Mouse (Mus musculus): Measurements from ENCODE around the gene Rtf1. TPM values are rescaled to one million over a fixed set of nuclear protein-coding genes. Genes with fewer than 3 reads are reported as not detected.
A peak's percentile ranks its signal among the peaks of the same experiment; 100 is the strongest.

The Rtf1 gene
- total and polyA plus RNA-seq, 2 experiments from 2014 or later = 33.5 to 68.6 TPM

DNA sequence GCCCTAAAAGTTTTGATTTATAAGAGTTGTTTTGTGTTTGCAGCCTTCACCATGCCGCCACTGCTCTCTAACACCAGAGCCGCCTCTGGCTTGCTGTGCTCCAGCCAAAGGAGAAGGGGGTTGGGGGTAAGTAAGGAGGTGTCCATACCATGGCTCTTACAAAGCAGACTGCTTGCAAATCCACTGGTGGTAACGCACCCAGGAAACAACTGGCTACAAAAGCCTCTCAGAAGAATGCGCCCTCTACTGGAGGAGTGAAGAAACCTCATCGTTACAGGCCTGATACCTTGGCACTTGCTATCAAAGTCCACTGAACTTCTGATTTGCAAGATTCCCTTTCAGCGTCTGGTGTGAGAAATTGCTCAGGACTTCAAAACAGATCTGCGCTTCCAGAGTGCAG is 5.9 kb upstream of the Rtf1 start:
- Histone ChIP-seq H3K9me3 (ENCODE audit: low read length) (no peaks in the 10 kb centered on the region), H3K4me3 (ENCODE audit: low read depth, low read length) (no peak overlapping the region), H3K27me3 (ENCODE audit: insufficient read depth, low read length) (no peaks in the 10 kb centered on the region), H3K27ac (ENCODE audit: low read depth, low read length) (no peak overlapping the region), H3K9ac (no peak overlapping the region), H3K4me1 (ENCODE audit: insufficient read depth) (no peaks in the 10 kb centered on the region), H3K4me2 (ENCODE audit: low read depth) (no peak overlapping the region), H3K36me3 (ENCODE audit: insufficient read depth) (no peaks in the 10 kb centered on the region)
- ATAC-seq (no peak), DNase-seq (no peak)
- WGBS = 12% methylated on average over 7 of the region's 7 CpGs
- TF ChIP-seq CTCF (IDR thresholded peaks at IDR 0.05; ENCODE audit: low read depth) = peak; percentile 47

DNA sequence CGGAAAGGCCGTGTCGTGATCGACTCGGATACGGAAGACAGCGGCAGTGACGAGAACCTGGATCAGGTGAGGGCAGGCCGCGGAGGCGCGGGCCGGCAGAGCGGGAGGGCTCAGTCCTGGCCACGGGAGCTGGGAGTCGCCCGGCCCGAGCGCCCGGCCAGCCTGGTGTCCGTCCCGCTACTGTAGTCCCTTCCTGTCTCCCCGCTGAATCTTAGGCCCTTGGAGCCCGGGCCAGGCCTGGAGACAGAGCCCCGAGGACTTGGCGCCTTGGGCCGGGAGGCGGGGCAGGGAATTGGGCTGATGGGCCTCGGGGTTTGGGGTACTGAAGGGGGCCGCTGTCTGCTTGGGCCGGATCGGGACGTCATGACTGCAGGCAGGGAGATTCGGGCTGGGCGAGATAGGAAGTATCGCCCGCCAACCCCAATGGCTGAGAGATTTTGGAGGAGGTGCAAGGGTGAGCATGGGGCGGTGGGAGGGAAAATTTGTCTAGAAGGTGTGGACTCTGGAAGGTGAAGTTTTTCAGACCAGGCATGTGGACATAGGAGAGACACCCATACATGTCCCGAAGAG is 432 bp downstream of the Rtf1 start:
- Histone ChIP-seq H3K9me3 (ENCODE audit: low read length) (no peaks in the 10 kb centered on the region), H3K27me3 (ENCODE audit: insufficient read depth, low read length) (no peaks in the 10 kb centered on the region), H3K4me3 (ENCODE audit: low read depth, low read length) (peak overlapping the region; percentile 100), H3K9ac (peak overlapping the region; percentile 94), H3K27ac (ENCODE audit: low read depth, low read length) (peak overlapping the region; percentile 72), H3K4me1 (ENCODE audit: insufficient read depth) (peaks cover 5% of the 10 kb centered on the region; the same call in 1 of the 2 replicates), H3K4me2 (ENCODE audit: low read depth) (peak overlapping the region; percentile 73), H3K36me3 (ENCODE audit: insufficient read depth) (0 out of 2 replicates have a peak, but pooled peaks cover 2% of the 10 kb centered on the region)
- WGBS = 1% methylated on average over 37 of the region's 39 CpGs
- peak; percentile 78 for ATAC-seq
- peak; percentile 4 for DNase-seq
- no peak for TF ChIP-seq CTCF (IDR thresholded peaks at IDR 0.05; ENCODE audit: low read depth)

DNA sequence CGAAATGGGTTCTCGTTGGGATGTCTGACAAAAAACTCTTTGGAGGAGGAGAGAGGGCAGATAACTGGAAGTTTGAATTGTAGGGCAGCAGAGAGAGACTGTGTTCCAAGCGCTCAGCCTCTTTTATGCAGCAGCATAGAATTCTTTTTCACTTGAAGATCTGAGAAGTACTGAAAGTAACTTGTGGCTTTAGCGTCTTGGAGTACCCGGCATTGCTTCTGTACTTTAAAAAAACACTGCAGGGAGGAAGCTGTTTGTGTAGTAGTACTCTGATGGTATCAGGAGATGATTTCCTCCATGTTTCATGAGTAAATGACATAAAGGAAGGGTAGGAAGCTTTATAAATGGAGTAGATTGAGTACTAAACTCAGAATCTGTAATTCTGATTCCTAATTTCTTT is 963 bp downstream of the Rtf1 start:
- 2% methylated on average over 5 of the region's 5 CpGs for WGBS

GRCm38 (mm10) chr2:119683706-119684105 is 8.8 kb downstream of the Rtf1 start:
- no peaks in the 10 kb centered on the region for H3K9me3 ChIP-seq (ENCODE audit: low read length)
- no peak overlapping the region for H3K27ac ChIP-seq (ENCODE audit: low read depth, low read length)
- no peak overlapping the region for H3K4me2 ChIP-seq (ENCODE audit: low read depth)
- no peaks in the 10 kb centered on the region for H3K4me1 ChIP-seq (ENCODE audit: insufficient read depth)
- DNase-seq (no peak), ATAC-seq (no peak)
- TF ChIP-seq CTCF (IDR thresholded peaks at IDR 0.05; ENCODE audit: low read depth) = no peak
- H3K36me3 ChIP-seq (ENCODE audit: insufficient read depth) = peaks cover 13% of the 10 kb centered on the region; the same call in 1 of the 2 replicates
- H3K27me3 ChIP-seq (ENCODE audit: insufficient read depth, low read length) = no peaks in the 10 kb centered on the region
- H3K9ac ChIP-seq = no peak overlapping the region
- H3K4me3 ChIP-seq (ENCODE audit: low read depth, low read length) = no peak overlapping the region
- 92% methylated on average over 2 of the region's 2 CpGs for WGBS

More for the DNA sequence above, 963 bp downstream of the Rtf1 start:
- Histone ChIP-seq H3K27me3 (ENCODE audit: insufficient read depth, low read length) (no peaks in the 10 kb centered on the region), H3K27ac (ENCODE audit: low read depth, low read length) (no peak overlapping the region), H3K4me3 (ENCODE audit: low read depth, low read length) (peak overlapping the region; percentile 100), H3K4me1 (ENCODE audit: insufficient read depth) (peaks cover 5% of the 10 kb centered on the region; the same call in 1 of the 2 replicates), H3K4me2 (ENCODE audit: low read depth) (peak overlapping the region; percentile 73), H3K9me3 (ENCODE audit: low read length) (no peaks in the 10 kb centered on the region), H3K9ac (peak overlapping the region; percentile 94), H3K36me3 (ENCODE audit: insufficient read depth) (0 out of 2 replicates have a peak, but pooled peaks cover 2% of the 10 kb centered on the region)
- ATAC-seq (no peak), DNase-seq (no peak)
- no peak for TF ChIP-seq CTCF (IDR thresholded peaks at IDR 0.05; ENCODE audit: low read depth)

- H3K4me1 ChIP-seq (ENCODE audit: insufficient read depth) = no peaks in the 10 kb centered on the region
- TF ChIP-seq CTCF (IDR thresholded peaks at IDR 0.05; ENCODE audit: low read depth) = peak; percentile 53
- H3K4me3 ChIP-seq (ENCODE audit: low read depth, low read length) = no peak overlapping the region
- peak; percentile 24 for DNase-seq
- 79% methylated on average over 9 of the region's 9 CpGs for WGBS
- no peak overlapping the region for H3K4me2 ChIP-seq (ENCODE audit: low read depth)
- no peaks in the 10 kb centered on the region for H3K9me3 ChIP-seq (ENCODE audit: low read length)
- no peak overlapping the region for H3K9ac ChIP-seq
- H3K36me3 ChIP-seq (ENCODE audit: insufficient read depth) = peaks cover 15% of the 10 kb centered on the region; the same call in 1 of the 2 replicates
- no peak overlapping the region for H3K27ac ChIP-seq (ENCODE audit: low read depth, low read length)
- no peak for ATAC-seq
- no peaks in the 10 kb centered on the region for H3K27me3 ChIP-seq (ENCODE audit: insufficient read depth, low read length)
These were observed 17.3 kb downstream of the Rtf1 start for GRCm38 (mm10) chr2:119692003-119692701.

GRCm38 (mm10) chr2:119694826-119695225 is 20.0 kb downstream of the Rtf1 start:
- H3K27me3 ChIP-seq (ENCODE audit: insufficient read depth, low read length) = no peaks in the 10 kb centered on the region
- ATAC-seq (no peak), DNase-seq (no peak)
- H3K4me1 ChIP-seq (ENCODE audit: insufficient read depth) = no peaks in the 10 kb centered on the region
- H3K4me3 ChIP-seq (ENCODE audit: low read depth, low read length) = no peak overlapping the region
- TF ChIP-seq CTCF (IDR thresholded peaks at IDR 0.05; ENCODE audit: low read depth) = no peak
- H3K9ac ChIP-seq = no peak overlapping the region
- H3K36me3 ChIP-seq (ENCODE audit: insufficient read depth) = peaks cover 9% of the 10 kb centered on the region; the same call in 1 of the 2 replicates
- WGBS = 95% methylated on average over 2 of the region's 2 CpGs
- H3K9me3 ChIP-seq (ENCODE audit: low read length) = no peaks in the 10 kb centered on the region
- H3K4me2 ChIP-seq (ENCODE audit: low read depth) = no peak overlapping the region
- H3K27ac ChIP-seq (ENCODE audit: low read depth, low read length) = no peak overlapping the region

GRCm38 (mm10) chr2:119696111-119696510 is 21.2 kb downstream of the Rtf1 start:
- whole genome bisulfite sequencing = 77% methylated on average over 1 of the region's 1 CpGs
- no peaks in the 10 kb centered on the region for H3K27me3 ChIP-seq (ENCODE audit: insufficient read depth, low read length)
- H3K36me3 ChIP-seq (ENCODE audit: insufficient read depth) = peaks cover 9% of the 10 kb centered on the region; the same call in 1 of the 2 replicates
- no peak overlapping the region for H3K4me3 ChIP-seq (ENCODE audit: low read depth, low read length)
- no peak overlapping the region for H3K27ac ChIP-seq (ENCODE audit: low read depth, low read length)
- ATAC-seq = no peak
- H3K4me2 ChIP-seq (ENCODE audit: low read depth) = no peak overlapping the region
- DNase-seq = no peak
- no peak for TF ChIP-seq CTCF (IDR thresholded peaks at IDR 0.05; ENCODE audit: low read depth)
- H3K9ac ChIP-seq = no peak overlapping the region
- no peaks in the 10 kb centered on the region for H3K4me1 ChIP-seq (ENCODE audit: insufficient read depth)
- H3K9me3 ChIP-seq (ENCODE audit: low read length) = no peaks in the 10 kb centered on the region

All from forebrain, postnatal 0 days (tissue).